Mouse (Mus musculus) kidney, embryonic 14.5 days (tissue): Measurements from ENCODE around the gene Vmn2r22. TPM values are rescaled to one million over a fixed set of nuclear protein-coding genes. Genes with fewer than 3 reads are reported as not detected.
"Not testable (repeated sequence)": the region's sequence is repeated elsewhere in the genome, so short reads cannot be mapped to it uniquely, and the experiment has no call there.

Source experiments
- ATAC-seq: fragments of 200-750 bp; cut with Nextera tagmentation; 2 replicates; pipeline ENCODE4 v1.8.0; 2017; ENCODE audit warnings: moderate number of reproducible peaks, mild to moderate bottlenecking, moderate TSS enrichment, moderate library complexity; ENCODE audit not compliant: low FRiP score, low TSS enrichment
- H3K27ac ChIP-seq: fragments of 300-500 bp; sonication (generic); 2 replicates; pipeline ENCODE4 v1.5.1; 2014; ENCODE audit warnings: low read depth, mild to moderate bottlenecking, low read length, moderate library complexity, mixed read lengths
- H3K27me3 ChIP-seq: fragments of 300-500 bp; sonication (generic); 2 replicates; pipeline ENCODE4 v1.6.1; 2014; ENCODE audit warnings: mild to moderate bottlenecking, low read length; ENCODE audit not compliant: control insufficient read depth, insufficient read depth
- H3K36me3 ChIP-seq: fragments of 300-500 bp; sonication (generic); 2 replicates; pipeline ENCODE4 v1.6.1; 2014; ENCODE audit warnings: low read length, mixed read lengths; ENCODE audit not compliant: control insufficient read depth, insufficient read depth
- H3K4me1 ChIP-seq: fragments of 300-500 bp; sonication (generic); 2 replicates; pipeline ENCODE4 v1.6.1; 2014; ENCODE audit warnings: low read length, mixed read lengths; ENCODE audit not compliant: control insufficient read depth, insufficient read depth
- H3K4me2 ChIP-seq: fragments of 300-500 bp; sonication (generic); replicated peaks from 2 replicates; pipeline ENCODE4 v1.6.1; 2014; ENCODE audit warnings: low read depth, mild to moderate bottlenecking, low read length
- H3K4me3 ChIP-seq: fragments of 300-500 bp; sonication (generic); 2 replicates; pipeline ENCODE4 v1.5.1; 2014; ENCODE audit warnings: mild to moderate bottlenecking, low read length
- H3K9ac ChIP-seq: fragments of 300-500 bp; sonication (generic); 2 replicates; pipeline ENCODE4 v1.6.1; 2014; ENCODE audit warnings: low read depth, mild to moderate bottlenecking, low read length, moderate library complexity
- H3K9me3 ChIP-seq: fragments of 300-500 bp; sonication (generic); 2 replicates; pipeline ENCODE4 v1.6.1; 2016; ENCODE audit warnings: low read length; ENCODE audit not compliant: control insufficient read depth
- WGBS: fragments of 180-500 bp; shearing (Covaris S2); extraction: QIAGEN DNeasy Blood & Tissue Kit; methylation state at CpG from one replicate; pipeline ENCODE4 v1.1.7; 2014; 5-methylcytosine and 5-hydroxymethylcytosine counted together
- polyA plus RNA-seq: library from polyadenylated mRNA; unstranded; fragments of >200 nt; fragmentation: Nextera tagmentation; extraction: Ambion mirVana; gene quantifications from 2 replicates; pipeline ENCODE4 v1.2.1, GENCODE M21; 2014

Gene Vmn2r22
- polyA plus RNA-seq, 1 experiment from 2014 or later: not detected

- no CpG with 5 or more reads among the region's 2 CpGs for WGBS
- not testable (repeated sequence) for H3K9ac ChIP-seq, H3K4me3 ChIP-seq, H3K4me1 ChIP-seq, H3K27ac ChIP-seq, H3K9me3 ChIP-seq, H3K4me2 ChIP-seq, H3K27me3 ChIP-seq, H3K36me3 ChIP-seq
- ATAC-seq: peak; percentile 52; the same call in 1 of the 2 replicates
Observed at GRCm38 (mm10) chr6:123574698-123575097, 75.8 kb downstream of the Vmn2r22 start.

Other genes with a start within 250 kb of the Vmn2r22 start
- not detected in 2 replicates for gene Vmn2r20, start 232.6 kb downstream of the Vmn2r22 start, polyA plus RNA-seq
- gene Vmn2r21, start 117.3 kb downstream of the Vmn2r22 start, polyA plus RNA-seq: not detected in 2 replicates
- not detected in 2 replicates for gene Vmn2r23, start 51.9 kb upstream of the Vmn2r22 start, polyA plus RNA-seq
- gene Vmn2r24, start 128.2 kb upstream of the Vmn2r22 start, polyA plus RNA-seq: not detected in 2 replicates
- gene Vmn2r25, start 202.7 kb upstream of the Vmn2r22 start, polyA plus RNA-seq: not detected in 2 replicates